Mouse (Mus musculus): ENCODE data around the gene Kcmf1.

The Kcmf1 gene

GRCm38 (mm10) chr6:72918510-72919033 is 18.8 kb upstream of the Kcmf1 start:
- Histone ChIP-seq H3K27me3 (ENCODE audit: control insufficient read depth, insufficient read depth, low read length, poor library complexity, severe bottlenecking) (no peaks in the 10 kb centered on the region), H3K36me3 (ENCODE audit: control insufficient read depth, insufficient read depth, low read length, poor library complexity, severe bottlenecking) (no peaks in the 10 kb centered on the region)
- no peak for DNase-seq (ENCODE audit: low read depth, low spot score)

DNA sequence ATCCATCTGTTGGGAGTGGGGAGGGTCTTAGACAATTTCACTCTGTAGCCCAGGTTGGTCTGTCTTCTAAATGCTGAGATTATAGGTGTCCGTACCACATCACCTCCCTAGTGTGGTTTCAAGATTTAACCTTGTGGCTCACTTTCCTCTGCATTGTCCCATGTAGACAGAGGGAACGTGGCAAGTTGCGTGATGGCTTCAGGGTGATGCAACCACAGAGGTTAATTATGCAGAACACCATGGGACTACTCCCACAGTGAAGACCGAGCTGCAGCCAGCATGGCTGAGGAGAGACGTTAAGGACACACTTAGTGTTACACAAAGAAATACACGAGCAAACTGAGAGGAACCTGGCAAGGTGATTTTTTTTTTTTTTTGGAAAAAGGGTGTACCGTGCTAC is 16.6 kb upstream of the Kcmf1 start:
- H3K27me3 ChIP-seq (ENCODE audit: control insufficient read depth, insufficient read depth, low read length, poor library complexity, severe bottlenecking) = no peaks in the 10 kb centered on the region
- H3K36me3 ChIP-seq (ENCODE audit: control insufficient read depth, insufficient read depth, low read length, poor library complexity, severe bottlenecking) = no peaks in the 10 kb centered on the region
- DNase-seq (ENCODE audit: low read depth, low spot score) = no peak

DNA sequence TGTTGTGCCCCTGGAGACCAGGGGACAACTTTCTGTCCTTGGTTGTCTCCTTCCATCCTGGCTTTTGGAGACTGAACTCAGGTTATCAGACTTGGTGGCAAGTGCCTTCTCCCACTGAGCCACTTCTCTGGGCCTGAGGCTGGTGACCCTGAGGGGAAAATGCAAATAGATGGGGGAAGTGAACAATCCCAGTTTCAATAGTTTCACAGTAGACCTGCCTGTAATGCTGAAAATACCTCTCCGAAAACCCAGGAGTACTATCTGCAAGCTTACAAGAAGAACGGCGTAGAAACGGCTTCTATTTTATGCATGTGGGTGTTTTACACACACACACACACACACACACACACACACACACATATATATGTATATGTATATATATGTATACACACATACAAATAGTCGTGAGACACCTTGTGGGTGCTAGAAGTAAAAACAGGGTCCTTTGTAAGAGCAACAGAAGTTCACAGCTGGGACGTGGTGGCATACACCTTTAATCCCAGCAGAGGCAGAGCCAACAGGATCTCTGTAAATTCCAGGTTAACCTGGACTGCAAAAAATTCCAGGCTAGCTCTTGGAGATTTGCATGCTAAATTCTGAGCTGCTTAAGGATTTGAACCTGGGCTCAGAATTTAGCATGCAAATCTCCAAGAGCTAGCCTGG is 14.4 kb upstream of the Kcmf1 start:
- Histone ChIP-seq H3K36me3 (ENCODE audit: control insufficient read depth, insufficient read depth, low read length, poor library complexity, severe bottlenecking) (no peaks in the 10 kb centered on the region), H3K27me3 (ENCODE audit: control insufficient read depth, insufficient read depth, low read length, poor library complexity, severe bottlenecking) (no peaks in the 10 kb centered on the region)
- peak; percentile 32 for DNase-seq (ENCODE audit: low read depth, low spot score)

DNA sequence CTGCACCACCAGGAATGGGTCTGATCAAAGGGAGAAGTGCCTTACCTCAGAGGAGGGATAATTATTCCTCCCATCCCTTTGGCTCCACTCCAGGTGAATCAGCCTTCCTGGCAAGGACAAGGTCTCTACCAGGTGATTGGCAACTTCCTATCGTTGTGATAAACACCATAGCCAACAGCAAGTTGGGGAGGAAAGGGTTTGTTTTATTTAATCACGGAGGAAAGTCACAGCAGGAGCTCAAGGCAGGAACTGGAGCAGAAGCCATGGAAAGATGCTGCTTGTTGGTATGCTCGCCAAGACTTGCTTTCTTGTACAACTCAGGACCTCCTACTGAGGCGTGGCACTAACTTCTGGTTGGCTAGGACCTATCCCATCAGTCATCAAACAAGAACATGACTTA is 11.5 kb upstream of the Kcmf1 start:
- no peak for DNase-seq (ENCODE audit: low read depth, low spot score)
- Histone ChIP-seq H3K36me3 (ENCODE audit: control insufficient read depth, insufficient read depth, low read length, poor library complexity, severe bottlenecking) (no peaks in the 10 kb centered on the region), H3K27me3 (ENCODE audit: control insufficient read depth, insufficient read depth, low read length, poor library complexity, severe bottlenecking) (no peaks in the 10 kb centered on the region; the same call in 1 of the 2 replicates)

GRCm38 (mm10) chr6:72902254-72902990 is 2.6 kb upstream of the Kcmf1 start:
- Histone ChIP-seq H3K36me3 (ENCODE audit: control insufficient read depth, insufficient read depth, low read length, poor library complexity, severe bottlenecking) (no peaks in the 10 kb centered on the region), H3K27me3 (ENCODE audit: control insufficient read depth, insufficient read depth, low read length, poor library complexity, severe bottlenecking) (no peaks in the 10 kb centered on the region)
- no peak for DNase-seq (ENCODE audit: low read depth, low spot score)

- DNase-seq (ENCODE audit: low read depth, low spot score) = no peak
- H3K27me3 ChIP-seq (ENCODE audit: control insufficient read depth, insufficient read depth, low read length, poor library complexity, severe bottlenecking) = no peaks in the 10 kb centered on the region
- no peaks in the 10 kb centered on the region for H3K36me3 ChIP-seq (ENCODE audit: control insufficient read depth, insufficient read depth, low read length, poor library complexity, severe bottlenecking)
These were observed 1.2 kb upstream of the Kcmf1 start for GRCm38 (mm10) chr6:72900952-72901351.

GRCm38 (mm10) chr6:72899201-72899780 is 488 bp downstream of the Kcmf1 start:
- DNase-seq (ENCODE audit: low read depth, low spot score) = peak; percentile 51
- Histone ChIP-seq H3K36me3 (ENCODE audit: control insufficient read depth, insufficient read depth, low read length, poor library complexity, severe bottlenecking) (no peaks in the 10 kb centered on the region), H3K27me3 (ENCODE audit: control insufficient read depth, insufficient read depth, low read length, poor library complexity, severe bottlenecking) (no peaks in the 10 kb centered on the region)

DNA sequence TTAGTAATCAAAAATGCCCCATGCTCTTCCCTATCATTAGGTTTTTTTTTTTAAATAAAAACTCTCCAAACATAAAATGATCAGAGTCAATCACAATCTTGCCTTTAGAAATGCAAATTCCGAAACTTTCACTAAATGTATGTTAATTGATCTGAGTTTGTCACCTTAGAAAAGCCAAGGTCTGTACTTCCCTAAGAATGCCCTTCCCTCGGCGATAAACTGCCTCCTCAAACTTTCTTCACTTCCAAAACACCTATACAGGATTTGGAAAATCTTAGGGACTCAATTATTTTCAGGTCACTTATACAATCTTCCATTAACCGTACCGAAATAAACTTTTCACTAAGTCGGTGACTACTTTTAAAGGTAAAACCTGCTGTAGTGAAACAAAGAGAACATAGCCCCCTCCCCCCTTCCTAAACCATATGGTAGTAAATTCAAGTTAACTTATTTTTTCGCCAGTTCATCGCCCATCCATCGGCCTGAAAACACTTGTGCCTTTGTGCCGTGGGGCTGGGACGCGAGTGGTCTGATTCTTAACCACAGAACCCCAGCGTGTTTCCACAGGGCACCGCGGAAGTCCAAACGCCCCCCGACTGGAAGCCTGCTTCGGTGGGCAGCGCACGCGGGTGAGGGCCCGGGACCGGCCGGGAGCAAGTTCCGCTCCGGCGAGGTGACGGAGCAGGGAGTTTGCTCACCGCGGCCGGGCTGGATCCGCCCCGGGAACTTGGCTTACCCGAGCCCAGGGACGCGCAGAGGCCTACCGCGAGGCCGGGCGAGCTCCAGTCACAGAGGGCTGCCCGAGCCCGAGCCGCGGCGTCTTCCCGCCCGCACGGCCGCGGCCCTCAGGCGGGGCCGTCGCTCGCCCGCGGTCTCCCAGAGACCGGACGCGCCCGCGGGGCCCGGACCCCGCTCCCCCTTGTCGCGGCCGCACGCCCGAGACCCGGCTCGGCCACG is 1.3 kb downstream of the Kcmf1 start:
- peak; percentile 66 for DNase-seq (ENCODE audit: low read depth, low spot score)
- H3K27me3 ChIP-seq (ENCODE audit: control insufficient read depth, insufficient read depth, low read length, poor library complexity, severe bottlenecking) = no peaks in the 10 kb centered on the region
- H3K36me3 ChIP-seq (ENCODE audit: control insufficient read depth, insufficient read depth, low read length, poor library complexity, severe bottlenecking) = no peaks in the 10 kb centered on the region

GRCm38 (mm10) chr6:72895000-72895399 is 4.8 kb downstream of the Kcmf1 start:
- DNase-seq (ENCODE audit: low read depth, low spot score) = no peak
- Histone ChIP-seq H3K27me3 (ENCODE audit: control insufficient read depth, insufficient read depth, low read length, poor library complexity, severe bottlenecking) (no peaks in the 10 kb centered on the region), H3K36me3 (ENCODE audit: control insufficient read depth, insufficient read depth, low read length, poor library complexity, severe bottlenecking) (no peaks in the 10 kb centered on the region)

DNA sequence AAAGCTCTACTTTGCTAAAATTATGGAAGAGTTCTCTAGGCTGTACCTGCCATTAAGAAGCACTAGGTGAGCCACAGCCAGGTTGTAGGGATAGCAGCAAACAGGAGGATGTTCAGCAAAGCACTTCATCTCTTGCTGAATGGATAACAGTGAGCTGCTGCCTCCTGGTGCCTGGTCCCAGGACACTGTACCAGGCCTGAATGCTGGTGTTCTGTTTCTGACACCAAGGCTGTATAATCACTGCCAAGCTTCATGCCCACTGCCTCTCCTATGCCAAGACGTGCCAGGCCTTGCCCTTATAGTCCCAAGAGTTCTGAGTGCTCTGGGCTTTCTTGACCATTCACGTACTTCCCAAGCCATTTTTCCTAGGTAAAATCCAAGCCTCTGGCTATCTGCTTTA is 8.5 kb downstream of the Kcmf1 start:
- no peaks in the 10 kb centered on the region for H3K36me3 ChIP-seq (ENCODE audit: control insufficient read depth, insufficient read depth, low read length, poor library complexity, severe bottlenecking)
- no peaks in the 10 kb centered on the region for H3K27me3 ChIP-seq (ENCODE audit: control insufficient read depth, insufficient read depth, low read length, poor library complexity, severe bottlenecking)
- no peak for DNase-seq (ENCODE audit: low read depth, low spot score)

GRCm38 (mm10) chr6:72888655-72889054 is 11.1 kb downstream of the Kcmf1 start:
- Histone ChIP-seq H3K36me3 (ENCODE audit: control insufficient read depth, insufficient read depth, low read length, poor library complexity, severe bottlenecking) (no peaks in the 10 kb centered on the region), H3K27me3 (ENCODE audit: control insufficient read depth, insufficient read depth, low read length, poor library complexity, severe bottlenecking) (no peaks in the 10 kb centered on the region)
- no peak for DNase-seq (ENCODE audit: low read depth, low spot score)

DNA sequence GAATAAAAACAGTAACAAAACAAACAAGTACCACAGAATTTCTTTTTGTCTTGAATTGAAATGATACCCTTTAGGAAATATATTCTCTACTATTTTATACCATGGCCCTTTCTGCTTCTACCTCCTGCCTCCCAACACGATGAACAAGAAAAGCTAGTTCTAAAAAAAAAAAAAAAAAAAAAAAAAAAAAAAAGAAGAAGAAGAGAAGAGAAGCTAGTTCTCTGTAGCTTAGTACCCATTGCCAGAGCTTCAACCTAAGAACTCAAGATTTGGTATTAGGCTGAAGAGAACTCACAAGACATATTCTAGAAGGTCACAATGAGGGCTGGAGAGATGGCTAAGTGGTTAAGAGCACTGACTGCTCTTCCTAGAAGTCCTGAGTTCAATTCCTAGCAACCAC is 14.5 kb downstream of the Kcmf1 start:
- Histone ChIP-seq H3K36me3 (ENCODE audit: control insufficient read depth, insufficient read depth, low read length, poor library complexity, severe bottlenecking) (no peaks in the 10 kb centered on the region), H3K27me3 (ENCODE audit: control insufficient read depth, insufficient read depth, low read length, poor library complexity, severe bottlenecking) (no peaks in the 10 kb centered on the region)
- DNase-seq (ENCODE audit: low read depth, low spot score) = no peak

DNA sequence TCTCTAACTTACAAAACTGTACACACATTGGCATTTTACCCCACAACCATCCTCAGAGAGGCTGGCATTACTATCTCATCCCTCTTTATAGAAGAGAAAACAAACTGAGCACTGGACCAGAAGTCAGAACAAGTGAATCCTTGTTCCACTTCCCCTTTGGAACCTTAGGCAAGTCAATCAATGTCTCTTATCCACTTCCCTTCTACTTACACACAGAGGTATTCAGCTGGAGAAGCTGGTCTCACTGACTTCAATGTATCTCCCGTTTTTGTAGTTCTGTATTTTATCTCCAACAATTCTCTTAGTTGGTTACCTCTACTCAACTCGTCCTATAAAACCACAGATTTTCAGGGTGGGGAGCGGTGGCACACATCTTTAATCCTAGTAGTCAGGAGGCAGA is 15.0 kb downstream of the Kcmf1 start:
- no peaks in the 10 kb centered on the region for H3K36me3 ChIP-seq (ENCODE audit: control insufficient read depth, insufficient read depth, low read length, poor library complexity, severe bottlenecking)
- H3K27me3 ChIP-seq (ENCODE audit: control insufficient read depth, insufficient read depth, low read length, poor library complexity, severe bottlenecking) = no peaks in the 10 kb centered on the region
- peak; percentile 23 for DNase-seq (ENCODE audit: low read depth, low spot score)

- no peaks in the 10 kb centered on the region for H3K36me3 ChIP-seq (ENCODE audit: control insufficient read depth, insufficient read depth, low read length, poor library complexity, severe bottlenecking)
- H3K27me3 ChIP-seq (ENCODE audit: control insufficient read depth, insufficient read depth, low read length, poor library complexity, severe bottlenecking) = no peaks in the 10 kb centered on the region
- DNase-seq (ENCODE audit: low read depth, low spot score) = no peak
These were observed 16.9 kb downstream of the Kcmf1 start for GRCm38 (mm10) chr6:72882661-72883458.
